Mouse (Mus musculus) heart, postnatal 36 days (tissue): ENCODE measurements around the gene Ceacam11. TPM values are rescaled to one million over a fixed set of nuclear protein-coding genes. Genes with fewer than 3 reads are reported as not detected.
"Not testable (repeated sequence)": the region's sequence is repeated elsewhere in the genome, so short reads cannot be mapped to it uniquely, and the experiment has no call there.

Experiments
- DNase-seq, 2 experiments: peaks; one replicate each; pipeline ENCODE4 v3.0.0; 2021 to 2022
- intact Hi-C: fragments of 180-260 bp; cut with DNase I; formaldehyde crosslinking; loops from one replicate; pipeline ENCODE4 v1.15.1; 2025
- microRNA-seq, 2 experiments: library from miRNA; unstranded; fragments of <30 nt; microRNA quantifications; one replicate each; pipeline ENCODE4 v1.2.0; 2021; ENCODE audit warnings: borderline number of aligned reads in 2 of 2
- total RNA-seq, 2 experiments: library from RNA; stranded (reverse); gene quantifications; 2 replicates each; pipeline ENCODE4 v1.2.3; 2021

Ceacam11 gene
- total RNA-seq, result not detected

- intact Hi-C loops, result no loop called here
These were observed at the start of gene Ceacam11 for GRCm38 (mm10) chr7:17971824-17972223. Ceacam11 (plus strand) TSS chr7:17972124.

DNA sequence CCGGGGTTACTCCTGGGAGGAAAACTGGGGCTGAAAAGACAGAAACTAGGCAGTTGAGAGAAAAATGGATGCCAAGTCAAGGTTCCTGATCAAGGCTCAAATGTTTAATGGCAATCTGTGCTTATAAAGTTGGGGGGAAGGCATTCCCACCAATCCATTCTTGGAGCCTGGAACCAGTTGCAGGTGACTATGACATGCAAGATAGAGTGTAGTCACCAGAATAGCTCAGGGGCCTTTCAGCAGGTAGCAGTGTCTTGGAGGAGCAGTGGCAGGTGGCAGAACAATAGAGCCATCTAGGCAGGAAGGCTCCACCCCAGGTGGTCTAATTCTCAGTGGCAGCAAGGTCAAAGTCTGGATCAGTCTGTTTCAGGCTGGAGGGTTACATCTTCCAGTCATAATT lies 29.2 kb downstream of the Ceacam11 start:
- DNase-seq, intact Hi-C loops: not testable (repeated sequence)

More at GRCm38 (mm10) chr7:17971824-17972223, at the start of gene Ceacam11:
- no peak for DNase-seq

DNA sequence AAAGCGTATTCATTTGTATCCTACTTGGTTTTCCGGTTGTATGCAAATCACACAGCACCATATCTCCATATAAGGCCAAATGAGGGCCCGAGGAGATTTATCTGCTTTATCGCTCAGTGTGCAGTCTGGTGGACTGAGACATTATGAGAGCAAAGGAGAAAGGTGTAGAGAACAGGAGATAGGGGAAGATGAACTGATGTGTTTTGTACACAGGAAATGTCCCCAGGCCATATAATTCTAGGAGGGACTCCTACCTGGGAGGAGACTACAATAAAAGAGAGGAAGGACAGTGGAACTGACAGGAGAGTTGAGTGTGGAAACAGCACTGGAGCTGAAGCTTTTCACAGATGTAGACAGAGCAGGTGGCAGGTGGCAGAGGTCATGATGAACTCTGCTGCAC lies 37.7 kb downstream of the Ceacam11 start, which contains the start of gene Ceacam13:
Gene Ceacam13 (plus strand): TSS at position 301 of the 400 bp plus-strand sequence.
- intact Hi-C loops, result no loop called here
- no peak for DNase-seq

Small RNAs within 50 kb of the gene (microRNA-seq; reads per million reads assigned to microRNA genes)
- gene Gm22414, result 0 reads per million in 2 experiments

Other genes with a start within 250 kb of the Ceacam11 start
- gene Ceacam14, start 159.5 kb upstream of the Ceacam11 start, total RNA-seq, result not detected
- not detected for gene Gm5155, start 100.4 kb upstream of the Ceacam11 start, total RNA-seq
- not detected for gene Ceacam13, start 37.8 kb downstream of the Ceacam11 start, total RNA-seq
- gene Ceacam12, start 93.8 kb downstream of the Ceacam11 start, total RNA-seq, result not detected
- gene Igfl3, start 204.4 kb downstream of the Ceacam11 start, total RNA-seq, result not detected